Mouse (Mus musculus) midbrain, embryonic 16.5 days (tissue): ENCODE measurements at regions not wholly inside any gene's neighbourhood (a gene's known extent, or its start where the extent isn't known, plus 50 kb on each side); places are given as distances from the start of the nearest gene placed in this dataset.

Experiments
- ATAC-seq: fragments of 200-750 bp; cut with Nextera tagmentation; 2 replicates; pipeline ENCODE4 v1.8.0; 2017; ENCODE audit warnings: moderate TSS enrichment
- H3K27ac ChIP-seq: fragments of 300-500 bp; sonication (generic); 2 replicates; pipeline ENCODE4 v1.5.1; 2014; ENCODE audit warnings: mild to moderate bottlenecking, low read length, mixed read lengths
- H3K27me3 ChIP-seq: fragments of 300-500 bp; sonication (generic); 2 replicates; pipeline ENCODE4 v1.6.1; 2014; ENCODE audit warnings: low read depth, low read length, mixed read lengths; ENCODE audit not compliant: control insufficient read depth, insufficient read depth
- H3K36me3 ChIP-seq: fragments of 300-500 bp; sonication (generic); 2 replicates; pipeline ENCODE4 v1.6.1; 2014; ENCODE audit warnings: mild to moderate bottlenecking, low read length, moderate library complexity, mixed read lengths; ENCODE audit not compliant: control insufficient read depth, insufficient read depth
- H3K4me1 ChIP-seq: fragments of 300-500 bp; sonication (generic); 2 replicates; pipeline ENCODE4 v1.6.1; 2014; ENCODE audit warnings: mild to moderate bottlenecking, low read length, mixed read lengths; ENCODE audit not compliant: control insufficient read depth, insufficient read depth
- H3K4me2 ChIP-seq: fragments of 300-500 bp; sonication (generic); 2 replicates; pipeline ENCODE4 v1.6.1; 2014; ENCODE audit warnings: mild to moderate bottlenecking, low read length, mixed read lengths
- H3K4me3 ChIP-seq: fragments of 300-500 bp; sonication (generic); 2 replicates; pipeline ENCODE4 v1.5.1; 2014; ENCODE audit warnings: low read depth, mild to moderate bottlenecking, low read length, moderate library complexity, mixed read lengths
- H3K9ac ChIP-seq: fragments of 300-500 bp; sonication (generic); 2 replicates; pipeline ENCODE4 v1.6.1; 2014; ENCODE audit warnings: low read depth, low read length, mixed read lengths
- H3K9me3 ChIP-seq: fragments of 300-500 bp; sonication (generic); replicated peaks from 2 replicates; pipeline ENCODE4 v1.6.1; 2014; ENCODE audit warnings: mild to moderate bottlenecking, low read length, mixed read lengths; ENCODE audit not compliant: control insufficient read depth, poor library complexity, severe bottlenecking
- WGBS: fragments of 180-500 bp; shearing (Covaris S2); extraction: QIAGEN DNeasy Blood & Tissue Kit; methylation state at CpG from one replicate; pipeline ENCODE4 v1.1.7; 2014; 5-methylcytosine and 5-hydroxymethylcytosine counted together

- Histone ChIP-seq H3K9me3 (no peaks in the 10 kb centered on the region), H3K27ac (no peak overlapping the region), H3K4me3 (no peak overlapping the region), H3K4me1 (no peaks in the 10 kb centered on the region), H3K4me2 (no peak overlapping the region), H3K9ac (no peak overlapping the region), H3K27me3 (no peaks in the 10 kb centered on the region), H3K36me3 (no peaks in the 10 kb centered on the region)
- WGBS, result 70% methylated on average over 2 of the region's 2 CpGs
- no peak for ATAC-seq
These were observed 1036.6 kb downstream of the Pla2g4a start for GRCm38 (mm10) chr1:148924506-148924905.

- ATAC-seq, result no peak
- Histone ChIP-seq H3K9ac (no peak overlapping the region), H3K4me1 (no peaks in the 10 kb centered on the region), H3K36me3 (no peaks in the 10 kb centered on the region), H3K27me3 (no peaks in the 10 kb centered on the region), H3K9me3 (no peaks in the 10 kb centered on the region), H3K4me2 (no peak overlapping the region), H3K27ac (no peak overlapping the region), H3K4me3 (no peak overlapping the region)
These were observed 1044.0 kb downstream of the Pla2g4a start for GRCm38 (mm10) chr1:148917062-148917461.

- Histone ChIP-seq H3K4me3 (no peak overlapping the region), H3K27ac (no peak overlapping the region), H3K4me1 (no peaks in the 10 kb centered on the region), H3K4me2 (no peak overlapping the region), H3K36me3 (no peaks in the 10 kb centered on the region), H3K9me3 (no peaks in the 10 kb centered on the region), H3K27me3 (no peaks in the 10 kb centered on the region), H3K9ac (no peak overlapping the region)
- WGBS, result 90% methylated on average over 1 of the region's 1 CpGs
- no peak for ATAC-seq
These were observed 1048.3 kb downstream of the Pla2g4a start for GRCm38 (mm10) chr1:148912819-148913218.

- Histone ChIP-seq H3K9me3 (no peaks in the 10 kb centered on the region), H3K27ac (no peak overlapping the region), H3K4me2 (no peak overlapping the region), H3K36me3 (no peaks in the 10 kb centered on the region), H3K27me3 (no peaks in the 10 kb centered on the region), H3K9ac (no peak overlapping the region), H3K4me3 (no peak overlapping the region), H3K4me1 (no peaks in the 10 kb centered on the region)
- ATAC-seq, result no peak
These were observed 1057.0 kb downstream of the Pla2g4a start for GRCm38 (mm10) chr1:148904067-148904466.

GRCm38 (mm10) chr1:148903093-148903492 is 1058.0 kb downstream of the Pla2g4a start:
- H3K9ac ChIP-seq, result no peak overlapping the region
- H3K4me1 ChIP-seq, result no peaks in the 10 kb centered on the region
- H3K27ac ChIP-seq, result no peak overlapping the region
- H3K4me2 ChIP-seq, result no peak overlapping the region
- no peak for ATAC-seq
- no peaks in the 10 kb centered on the region for H3K36me3 ChIP-seq
- no peaks in the 10 kb centered on the region for H3K9me3 ChIP-seq
- no peak overlapping the region for H3K4me3 ChIP-seq
- no peaks in the 10 kb centered on the region for H3K27me3 ChIP-seq

GRCm38 (mm10) chr1:148901319-148902033 is 1059.6 kb downstream of the Pla2g4a start:
- no peak for ATAC-seq
- WGBS, result 97% methylated on average over 2 of the region's 2 CpGs
- no peak overlapping the region for H3K4me2 ChIP-seq
- H3K36me3 ChIP-seq, result no peaks in the 10 kb centered on the region
- no peaks in the 10 kb centered on the region for H3K4me1 ChIP-seq
- no peaks in the 10 kb centered on the region for H3K27me3 ChIP-seq
- H3K27ac ChIP-seq, result no peak overlapping the region
- H3K9me3 ChIP-seq, result no peaks in the 10 kb centered on the region
- no peak overlapping the region for H3K9ac ChIP-seq
- H3K4me3 ChIP-seq, result no peak overlapping the region

- Histone ChIP-seq H3K27me3 (no peaks in the 10 kb centered on the region), H3K4me1 (no peaks in the 10 kb centered on the region), H3K36me3 (no peaks in the 10 kb centered on the region), H3K9me3 (no peaks in the 10 kb centered on the region), H3K4me3 (no peak overlapping the region), H3K9ac (no peak overlapping the region), H3K27ac (no peak overlapping the region), H3K4me2 (no peak overlapping the region)
- WGBS, result 59% methylated on average over 1 of the region's 1 CpGs
- no peak for ATAC-seq
These were observed 1090.3 kb downstream of the Pla2g4a start for GRCm38 (mm10) chr1:148870788-148871187.

GRCm38 (mm10) chr1:148863582-148863981 is 1097.5 kb downstream of the Pla2g4a start:
- no peaks in the 10 kb centered on the region for H3K9me3 ChIP-seq
- WGBS, result 83% methylated on average over 2 of the region's 2 CpGs
- H3K4me3 ChIP-seq, result no peak overlapping the region
- H3K4me1 ChIP-seq, result no peaks in the 10 kb centered on the region
- no peak overlapping the region for H3K4me2 ChIP-seq
- no peak overlapping the region for H3K9ac ChIP-seq
- no peak for ATAC-seq
- H3K27ac ChIP-seq, result no peak overlapping the region
- no peaks in the 10 kb centered on the region for H3K27me3 ChIP-seq
- no peaks in the 10 kb centered on the region for H3K36me3 ChIP-seq

- no peak overlapping the region for H3K4me3 ChIP-seq
- no peaks in the 10 kb centered on the region for H3K27me3 ChIP-seq
- 98% methylated on average over 1 of the region's 1 CpGs for WGBS
- H3K9ac ChIP-seq, result no peak overlapping the region
- no peak overlapping the region for H3K4me2 ChIP-seq
- ATAC-seq, result no peak
- no peaks in the 10 kb centered on the region for H3K9me3 ChIP-seq
- no peaks in the 10 kb centered on the region for H3K4me1 ChIP-seq
- H3K36me3 ChIP-seq, result no peaks in the 10 kb centered on the region
- no peak overlapping the region for H3K27ac ChIP-seq
These were observed 1108.1 kb downstream of the Pla2g4a start for GRCm38 (mm10) chr1:148852990-148853389.
